Mouse (Mus musculus): Measurements from ENCODE around the gene Ccdc137.

GRCm38 (mm10) chr11:120483448-120483934, 25.6 kb downstream of the Ccdc137 start:
- TF ChIP-seq CTCF (conservative IDR thresholded peaks at IDR 0.05; ENCODE audit: insufficient read depth, insufficient read length, low read depth, low read length), result no peak
- no peak for TF ChIP-seq POLR2A (IDR thresholded peaks at IDR 0.05; ENCODE audit: low read depth, low read length)
